Mouse (Mus musculus) stomach, postnatal 0 days (tissue): ENCODE data around the gene Zpbp2.

Experiments
- CTCF ChIP-seq: IDR thresholded peaks from 2 replicates; pipeline ENCODE4 v1.5.1; 2016; ENCODE audit warnings: antibody characterized with exemption, low read depth, mild to moderate bottlenecking, moderate library complexity
- EP300 ChIP-seq: optimal IDR thresholded peaks from 2 replicates; pipeline ENCODE3; 2016; ENCODE audit warnings: antibody characterized with exemption

- TF ChIP-seq CTCF: peak; percentile 88
- TF ChIP-seq EP300: no peak
Measured at GRCm38 (mm10) chr11:98606763-98607162, 55.9 kb downstream of the Zpbp2 start.
